Mouse (Mus musculus) ES-E14 (cell line): Measurements from ENCODE around the gene Tex261. TPM values are rescaled to one million over a fixed set of nuclear protein-coding genes. Genes with fewer than 3 reads are reported as not detected.

ENCODE experiments used
- DNase-seq: peaks from one replicate; pipeline ENCODE4 v3.0.0-alpha.2; 2013; ENCODE audit warnings: low read depth, low spot score
- H3K27ac ChIP-seq: 2 replicates; pipeline ENCODE4 v1.5.1; 2012; ENCODE audit warnings: low read depth, mild to moderate bottlenecking, low read length, moderate library complexity, mixed read lengths; ENCODE audit not compliant: poor library complexity, insufficient read depth, severe bottlenecking
- H3K36me3 ChIP-seq: 2 replicates; pipeline ENCODE4 v1.6.1; 2012; ENCODE audit warnings: mild to moderate bottlenecking, low read length, moderate library complexity, mixed read lengths; ENCODE audit not compliant: control insufficient read depth, poor library complexity, insufficient read depth, severe bottlenecking
- H3K4me1 ChIP-seq, 2 experiments: fragments of 150-350 bp in 1 of 2; sonication (generic) in 1 of 2; 2 replicates each; pipeline ENCODE4 v1.6.1; 2012; ENCODE audit warnings: low read length in 2 of 2, mild to moderate bottlenecking in 1 of 2, mixed read lengths in 1 of 2; ENCODE audit not compliant: control insufficient read depth in 2 of 2, insufficient read depth in 2 of 2, poor library complexity in 1 of 2
- H3K4me3 ChIP-seq, 2 experiments: fragments of 150-350 bp in 1 of 2; sonication (generic) in 1 of 2; 2 replicates each; pipeline ENCODE4 v1.5.1; 2012; ENCODE audit warnings: low read length in 2 of 2, low read depth in 1 of 2, mild to moderate bottlenecking in 1 of 2, mixed read lengths in 1 of 2; ENCODE audit not compliant: insufficient read depth in 1 of 2, poor library complexity in 1 of 2, severe bottlenecking in 1 of 2
- H3K9ac ChIP-seq: 2 replicates; pipeline ENCODE4 v1.6.1; 2012; ENCODE audit warnings: low read depth, mild to moderate bottlenecking, low read length, mixed read lengths; ENCODE audit not compliant: poor library complexity, insufficient read depth, severe bottlenecking
- H3K9me3 ChIP-seq: fragments of 150-350 bp; sonication (generic); 2 replicates; pipeline ENCODE4 v1.6.1; 2012; ENCODE audit warnings: low read depth, mild to moderate bottlenecking, low read length; ENCODE audit not compliant: control insufficient read depth, insufficient read depth
- CHD2 ChIP-seq: IDR thresholded peaks from 2 replicates; pipeline ENCODE4 v1.6.1; 2014; ENCODE audit warnings: mild to moderate bottlenecking, low read depth, low read length, inconsistent platforms
- HCFC1 ChIP-seq: IDR thresholded peaks from 2 replicates; pipeline ENCODE4 v1.6.1; 2012; ENCODE audit warnings: low read length, inconsistent platforms, borderline replicate concordance; ENCODE audit not compliant: insufficient read depth
- MAFK ChIP-seq: IDR thresholded peaks from 2 replicates; pipeline ENCODE4 v1.6.1; 2014; ENCODE audit warnings: mild to moderate bottlenecking, low read depth, low read length, inconsistent platforms; ENCODE audit not compliant: insufficient read depth
- ZC3H11A ChIP-seq: IDR thresholded peaks from 2 replicates; pipeline ENCODE4 v1.6.1; 2012; ENCODE audit warnings: low read depth, mild to moderate bottlenecking, inconsistent platforms, low read length, borderline replicate concordance
- ZNF384 ChIP-seq: IDR thresholded peaks from 2 replicates; pipeline ENCODE4 v1.6.1; 2012; ENCODE audit warnings: low read depth, low read length, inconsistent platforms
- in situ Hi-C, 2 experiments: fragments of 600-800 bp; cut with MboI; formaldehyde crosslinking; loops; one replicate each; pipeline ENCODE4 v1.15.1; 2025; ENCODE audit warnings: low sequenced_read_pairs in 2 of 2, inconsistent platforms in 1 of 2; ENCODE audit not compliant: unreplicated experiment in 2 of 2
- total RNA-seq: library from RNA; depleted of rRNA; stranded (reverse); fragments of 300-350 nt; gene quantifications from 2 replicates; pipeline ENCODE4 v1.2.3, GENCODE M21; 2012; rRNA removed

Gene Tex261
- total RNA-seq, 1 experiment, result 70.9 TPM

- H3K4me1 ChIP-seq, result peaks cover 2% of the 10 kb centered on the region in 2 experiments; a peak in 1 of 4 replicates
- TF ChIP-seq CHD2 (no peak), HCFC1 (no peak), ZNF384 (no peak), ZC3H11A (no peak), MAFK (no peak)
- H3K9ac ChIP-seq, result no peak overlapping the region
- H3K36me3 ChIP-seq, result no peaks in the 10 kb centered on the region
- H3K9me3 ChIP-seq, result no peaks in the 10 kb centered on the region; the same call in 1 of the 2 replicates
- in situ Hi-C loops, result loop anchor here (25.0 kb wide), 2 partner anchors 660 to 1465 kb away; partner anchors contain the start of genes Emx1 (in 2 of the 2), Aup1 (in 1 of the 2), Dqx1 (in 1 of the 2) and Htra2 (in 1 of the 2)
- no peak overlapping the region for H3K27ac ChIP-seq
- no peak overlapping the region for H3K4me3 ChIP-seq
- DNase-seq, result no peak
These were observed 53.1 kb downstream of the Tex261 start for GRCm38 (mm10) chr6:83722526-83722925.

Other genes with a start within 250 kb of the Tex261 start
- gene Actg2, start 239.5 kb downstream of the Tex261 start, total RNA-seq, result 1.6 and 6.6 TPM in 2 replicates
- gene Stambp, start 203.1 kb downstream of the Tex261 start, total RNA-seq, result 2.0 and 2.3 TPM in 2 replicates
- not detected in 2 replicates for gene Clec4f, start 119.6 kb downstream of the Tex261 start, total RNA-seq
- not detected in 2 replicates for gene Cd207, start 98.0 kb downstream of the Tex261 start, total RNA-seq
- gene Vax2, start 64.5 kb downstream of the Tex261 start, total RNA-seq, result 0.69 and 2.1 TPM in 2 replicates
- not detected in 2 replicates for gene Atp6v1b1, start 32.8 kb downstream of the Tex261 start, total RNA-seq
- 0.16 and 0.18 TPM in 2 replicates for gene Ankrd53, start 13.2 kb downstream of the Tex261 start, total RNA-seq
- gene Nagk, start 19.2 kb upstream of the Tex261 start, total RNA-seq, result 18.0 and 22.2 TPM in 2 replicates
- 48.9 and 57.8 TPM in 2 replicates for gene Paip2b, start 55.9 kb upstream of the Tex261 start, total RNA-seq
- 96.6 and 129 TPM in 2 replicates for gene Zfp638, start 91.3 kb upstream of the Tex261 start, total RNA-seq
- 10.0 and 12.8 TPM in 2 replicates for gene Dysf, start 232.8 kb upstream of the Tex261 start, total RNA-seq